Mouse (Mus musculus) c-Kit-positive CD71-negative TER-119-negative erythroid progenitor cells, embryonic 14.5 days (primary cell): Measurements from ENCODE around the gene Nkx6-1.

Experiments
- DNase-seq: peaks from one replicate; pipeline ENCODE4 v3.0.0-alpha.2; 2013; ENCODE audit warnings: low read depth

Gene Nkx6-1

GRCm38 (mm10) chr5:101664945-101665615 is at the start of gene Nkx6-1:
TSS of gene Nkx6-1 (minus strand) at chr5:101664996.
- DNase-seq: peak; percentile 86

- DNase-seq: no peak
Observed at GRCm38 (mm10) chr5:101713064-101713613, 48.3 kb upstream of the Nkx6-1 start.

- peak; percentile 9 for DNase-seq
Observed at GRCm38 (mm10) chr5:101703374-101704260, 38.8 kb upstream of the Nkx6-1 start.

GRCm38 (mm10) chr5:101702636-101703035 is 37.8 kb upstream of the Nkx6-1 start:
- no peak for DNase-seq

- peak; percentile 41 for DNase-seq
Observed at GRCm38 (mm10) chr5:101700607-101701006, 35.8 kb upstream of the Nkx6-1 start.

- DNase-seq: no peak
Observed at GRCm38 (mm10) chr5:101688581-101688980, 23.8 kb upstream of the Nkx6-1 start.

- no peak for DNase-seq
Observed at GRCm38 (mm10) chr5:101683340-101683739, 18.5 kb upstream of the Nkx6-1 start.

GRCm38 (mm10) chr5:101680338-101680737 is 15.5 kb upstream of the Nkx6-1 start:
- DNase-seq: no peak

GRCm38 (mm10) chr5:101669381-101669780 is 4.6 kb upstream of the Nkx6-1 start:
- DNase-seq: no peak

GRCm38 (mm10) chr5:101668475-101668874 is 3.7 kb upstream of the Nkx6-1 start:
- no peak for DNase-seq

GRCm38 (mm10) chr5:101668028-101668427 is 3.2 kb upstream of the Nkx6-1 start:
- no peak for DNase-seq

GRCm38 (mm10) chr5:101667263-101667990 is 2.6 kb upstream of the Nkx6-1 start:
- DNase-seq: no peak

- DNase-seq: no peak
Observed at GRCm38 (mm10) chr5:101666713-101667112, 1.9 kb upstream of the Nkx6-1 start.

GRCm38 (mm10) chr5:101666091-101666490 is 1.3 kb upstream of the Nkx6-1 start:
- DNase-seq: no peak

- DNase-seq: no peak
Observed at GRCm38 (mm10) chr5:101664423-101664921, 324 bp downstream of the Nkx6-1 start.

- DNase-seq: no peak
Observed at GRCm38 (mm10) chr5:101663621-101664422, 974 bp downstream of the Nkx6-1 start.

GRCm38 (mm10) chr5:101663176-101663575 is 1.6 kb downstream of the Nkx6-1 start:
- no peak for DNase-seq

- no peak for DNase-seq
Observed at GRCm38 (mm10) chr5:101662485-101662884, 2.3 kb downstream of the Nkx6-1 start.

- no peak for DNase-seq
Observed at GRCm38 (mm10) chr5:101661561-101662211, 3.1 kb downstream of the Nkx6-1 start.

GRCm38 (mm10) chr5:101660666-101661065 is 4.1 kb downstream of the Nkx6-1 start:
- no peak for DNase-seq
